Mouse (Mus musculus) liver, embryonic 14.5 days (tissue): ENCODE measurements around the gene Caap1. TPM values are rescaled to one million over a fixed set of nuclear protein-coding genes. Genes with fewer than 3 reads are reported as not detected.

ENCODE experiments used
- ATAC-seq: fragments of 200-750 bp; cut with Nextera tagmentation; 2 replicates; pipeline ENCODE4 v1.8.0; 2017; ENCODE audit warnings: moderate number of reproducible peaks, mild to moderate bottlenecking, moderate library complexity; ENCODE audit not compliant: insufficient read depth
- DNase-seq, 3 experiments: peaks; one replicate each; pipeline ENCODE4 v3.0.0-alpha.2; 2012 to 2013; ENCODE audit warnings: low read depth in 3 of 3, low spot score in 3 of 3
- H3K27ac ChIP-seq: fragments of 300-500 bp; sonication (generic); 2 replicates; pipeline ENCODE4 v1.5.1; 2014; ENCODE audit warnings: moderate library complexity, mild to moderate bottlenecking, control low read depth, inconsistent platforms
- H3K27me3 ChIP-seq: fragments of 300-500 bp; sonication (generic); 2 replicates; pipeline ENCODE4 v1.6.1; 2014; ENCODE audit warnings: mild to moderate bottlenecking, low read length, moderate library complexity; ENCODE audit not compliant: control insufficient read depth, insufficient read depth
- H3K36me3 ChIP-seq: fragments of 300-500 bp; sonication (generic); replicated peaks from 2 replicates; pipeline ENCODE4 v1.6.1; 2014; ENCODE audit warnings: low read depth; ENCODE audit not compliant: control insufficient read depth, insufficient read depth
- H3K4me1 ChIP-seq, 2 experiments: fragments of 200-500 bp in 1 of 2; fragments of 300-500 bp in 1 of 2; sonication (generic) in 1 of 2; replicated peaks; 2 replicates each; pipeline ENCODE4 v1.6.1; 2012 to 2014; ENCODE audit warnings: antibody characterized with exemption in 1 of 2, inconsistent platforms in 1 of 2, low read length in 1 of 2; ENCODE audit not compliant: control insufficient read depth in 2 of 2, insufficient read depth in 2 of 2
- H3K4me2 ChIP-seq: fragments of 300-500 bp; sonication (generic); 2 replicates; pipeline ENCODE4 v1.6.1; 2014; ENCODE audit warnings: low read depth, mild to moderate bottlenecking, control low read depth, moderate library complexity
- H3K4me3 ChIP-seq, 2 experiments: fragments of 200-500 bp in 1 of 2; fragments of 300-500 bp in 1 of 2; sonication (generic) in 1 of 2; 2 replicates each; pipeline ENCODE4 v1.5.1; 2012 to 2014; ENCODE audit warnings: low read depth in 2 of 2, low read length in 2 of 2, mild to moderate bottlenecking in 2 of 2, control low read depth in 1 of 2, inconsistent platforms in 1 of 2, moderate library complexity in 1 of 2; ENCODE audit not compliant: insufficient read depth in 1 of 2
- H3K9ac ChIP-seq: fragments of 300-500 bp; sonication (generic); replicated peaks from 2 replicates; pipeline ENCODE4 v1.6.1; 2014; ENCODE audit warnings: mild to moderate bottlenecking, control low read depth, moderate library complexity
- H3K9me3 ChIP-seq: fragments of 300-500 bp; sonication (generic); 2 replicates; pipeline ENCODE4 v1.6.1; 2016; ENCODE audit warnings: low read length, mixed read lengths; ENCODE audit not compliant: control insufficient read depth
- CTCF ChIP-seq: IDR thresholded peaks from 2 replicates; pipeline ENCODE4 v1.5.1; 2016; ENCODE audit warnings: antibody characterized with exemption, low read depth, control low read depth
- EP300 ChIP-seq: IDR thresholded peaks from 2 replicates; pipeline ENCODE4 v1.6.1; 2016; ENCODE audit warnings: antibody characterized with exemption, low read depth
- WGBS: fragments of 180-500 bp; shearing (Covaris S2); extraction: QIAGEN DNeasy Blood & Tissue Kit; methylation state at CpG from one replicate; pipeline ENCODE4 v1.1.7; 2014; ENCODE audit not compliant: insufficient replicate concordance; 5-methylcytosine and 5-hydroxymethylcytosine counted together
- polyA plus RNA-seq, 2 experiments: library from polyadenylated mRNA; depleted of rRNA in 1 of 2; stranded (reverse) in 1 of 2; unstranded in 1 of 2; fragments of >200 nt; fragmentation: Nextera tagmentation in 1 of 2; extraction: Ambion mirVana in 1 of 2; gene quantifications; 2 replicates each; pipeline versions ENCODE4 v1.2.1 to v1.2.3; 2012 to 2014

Caap1 gene
- polyA plus RNA-seq, 2 experiments = 5.4 to 9.7 TPM

DNA sequence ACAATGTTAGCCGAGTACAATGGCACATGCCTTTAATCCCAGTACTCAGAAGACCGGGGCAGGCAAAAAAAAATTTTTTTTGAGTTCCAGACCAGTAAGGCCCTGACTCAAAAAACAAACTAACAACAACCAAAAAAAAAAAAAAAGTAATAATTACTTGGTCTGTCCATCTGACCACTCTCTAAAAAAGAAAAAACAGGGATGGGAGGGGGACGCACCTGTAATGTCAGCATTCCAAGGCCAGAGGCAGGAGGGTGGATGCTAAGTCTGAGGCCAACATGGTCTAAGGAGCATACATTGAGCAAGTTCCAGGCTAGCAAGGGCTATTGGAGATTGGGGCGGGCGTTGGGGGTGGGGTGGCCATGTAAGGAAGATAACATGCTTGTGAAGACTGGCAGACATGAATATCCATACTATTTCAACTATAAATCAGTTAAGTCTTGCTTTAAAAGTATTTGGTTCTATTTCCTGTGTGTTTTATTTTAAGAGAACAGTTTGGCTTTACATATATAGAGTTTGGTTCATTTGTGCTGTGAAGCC lies 1.6 kb downstream of the Caap1 start:
- Histone ChIP-seq H3K27ac (no peak overlapping the region), H3K9ac (peak overlapping the region; percentile 27; the same call in 1 of the 2 replicates), H3K4me3 (peak overlapping the region; percentile 31 to 85; a peak in 3 of 4 replicates), H3K36me3 (no peaks in the 10 kb centered on the region; the same call in 1 of the 2 replicates), H3K4me2 (peak overlapping the region; percentile 81), H3K9me3 (no peaks in the 10 kb centered on the region), H3K4me1 (peaks cover 6 to 7% of the 10 kb centered on the region in 2 experiments), H3K27me3 (no peaks in the 10 kb centered on the region)
- DNase-seq (peak in 2 of 3 experiments; percentile 26 to 33), ATAC-seq (no peak)
- no peak for TF ChIP-seq EP300
- TF ChIP-seq CTCF = no peak
- WGBS = 47% methylated on average over 5 of the region's 5 CpGs

DNA sequence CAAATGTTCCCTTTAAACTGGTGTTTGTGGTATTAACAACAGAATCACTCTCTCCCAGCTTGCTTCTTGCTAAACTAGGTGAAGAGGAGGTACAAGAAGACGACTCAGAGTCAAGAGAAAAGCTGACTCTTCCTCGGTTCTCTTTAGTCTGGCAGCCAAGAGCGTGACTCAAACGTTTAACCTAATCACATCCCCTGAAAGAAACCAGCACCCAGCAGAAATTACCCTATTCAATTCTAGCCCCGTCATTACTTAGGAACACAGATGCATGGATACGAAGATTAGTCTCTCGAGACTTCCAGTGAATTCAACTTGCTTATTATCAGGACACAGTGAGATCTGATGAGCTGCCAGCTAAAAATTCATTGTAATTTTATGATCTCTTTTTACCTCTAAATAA lies 12.3 kb downstream of the Caap1 start:
- H3K9me3 ChIP-seq = no peaks in the 10 kb centered on the region
- TF ChIP-seq EP300 (no peak), CTCF (no peak)
- H3K4me2 ChIP-seq = no peak overlapping the region
- WGBS = 77% methylated on average over 7 of the region's 7 CpGs
- ATAC-seq (no peak), DNase-seq (no peak)
- no peak overlapping the region for H3K27ac ChIP-seq
- H3K9ac ChIP-seq = no peak overlapping the region
- H3K4me3 ChIP-seq = no peak overlapping the region
- no peaks in the 10 kb centered on the region for H3K27me3 ChIP-seq
- H3K4me1 ChIP-seq = no peaks in the 10 kb centered on the region
- peaks cover 5% of the 10 kb centered on the region for H3K36me3 ChIP-seq

DNA sequence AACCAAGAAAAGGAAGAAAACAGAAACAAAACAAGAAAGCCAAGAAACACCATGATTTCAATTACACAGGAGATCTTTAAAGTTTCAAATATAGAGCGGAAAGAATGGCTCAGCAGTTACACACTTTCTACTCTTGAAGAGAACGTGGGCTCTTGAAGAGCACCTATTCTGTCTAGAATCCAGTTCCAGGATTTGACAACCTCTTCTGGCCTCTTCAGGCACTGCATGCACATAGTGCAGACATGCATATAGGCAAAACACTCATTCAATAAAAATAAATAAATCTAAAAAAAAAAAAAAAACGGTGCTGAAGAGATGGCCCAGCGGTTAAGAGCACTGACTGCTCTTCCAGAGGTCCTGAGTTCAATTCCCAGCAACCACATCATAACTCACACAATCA lies 13.6 kb downstream of the Caap1 start:
- DNase-seq (no peak), ATAC-seq (no peak)
- H3K4me3 ChIP-seq = no peak overlapping the region
- H3K36me3 ChIP-seq = peaks cover 5% of the 10 kb centered on the region
- 84% methylated on average over 4 of the region's 4 CpGs for WGBS
- H3K4me1 ChIP-seq = no peaks in the 10 kb centered on the region
- no peak overlapping the region for H3K9ac ChIP-seq
- TF ChIP-seq CTCF (no peak), EP300 (no peak)
- no peak overlapping the region for H3K4me2 ChIP-seq
- no peaks in the 10 kb centered on the region for H3K9me3 ChIP-seq
- no peak overlapping the region for H3K27ac ChIP-seq
- no peaks in the 10 kb centered on the region for H3K27me3 ChIP-seq

- no peak for DNase-seq
- no peak for ATAC-seq
- no peaks in the 10 kb centered on the region for H3K36me3 ChIP-seq
Observed at GRCm38 (mm10) chr4:94533205-94533604, 23.4 kb downstream of the Caap1 start.

DNA sequence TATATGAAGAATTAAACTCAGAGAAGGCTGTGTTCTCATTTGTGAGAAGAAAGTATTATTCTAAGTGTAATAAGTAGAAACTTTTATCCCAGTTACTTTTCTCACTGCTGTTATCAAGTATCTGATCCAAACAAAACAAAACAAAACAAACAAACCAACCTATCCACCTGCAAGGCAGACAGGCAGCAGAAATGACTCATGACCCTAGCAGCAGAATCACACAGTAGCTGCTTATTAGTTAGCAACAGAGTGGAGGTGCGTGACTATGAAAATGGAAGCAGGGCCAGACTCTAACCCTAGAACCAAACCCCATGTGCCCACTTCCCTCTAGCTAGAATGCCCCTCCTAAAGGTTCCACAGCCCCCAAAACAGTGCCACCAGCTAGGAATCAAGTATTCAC lies 27.1 kb downstream of the Caap1 start:
- WGBS = 92% methylated on average over 1 of the region's 1 CpGs
- no peak for DNase-seq

More at GRCm38 (mm10) chr4:94533205-94533604, 23.4 kb downstream of the Caap1 start:
- H3K4me1 ChIP-seq = no peaks in the 10 kb centered on the region
- no peaks in the 10 kb centered on the region for H3K9me3 ChIP-seq
- H3K27ac ChIP-seq = no peak overlapping the region
- no peaks in the 10 kb centered on the region for H3K27me3 ChIP-seq
- H3K9ac ChIP-seq = no peak overlapping the region
- no peak overlapping the region for H3K4me3 ChIP-seq
- H3K4me2 ChIP-seq = no peak overlapping the region
- TF ChIP-seq CTCF = no peak
- TF ChIP-seq EP300 = no peak

More for the DNA sequence above, 27.1 kb downstream of the Caap1 start:
- ATAC-seq = no peak
- H3K4me2 ChIP-seq = no peak overlapping the region
- H3K4me1 ChIP-seq = no peaks in the 10 kb centered on the region
- TF ChIP-seq EP300 (no peak), CTCF (no peak)
- H3K9me3 ChIP-seq = no peaks in the 10 kb centered on the region
- no peaks in the 10 kb centered on the region for H3K27me3 ChIP-seq
- H3K27ac ChIP-seq = no peak overlapping the region
- no peak overlapping the region for H3K4me3 ChIP-seq
- H3K36me3 ChIP-seq = no peaks in the 10 kb centered on the region
- H3K9ac ChIP-seq = no peak overlapping the region
